Mouse (Mus musculus): ENCODE data around the gene Magea8. TPM values are rescaled to one million over a fixed set of nuclear protein-coding genes. Genes with fewer than 3 reads are reported as not detected.
"Not testable (repeated sequence)": the region's sequence is repeated elsewhere in the genome, so short reads cannot be mapped to it uniquely, and the experiment has no call there.

Magea8 gene
- not detected in 2 replicates for polyA plus RNA-seq (2014; fragmentation: Nextera tagmentation; extraction: Ambion mirVana)

DNA sequence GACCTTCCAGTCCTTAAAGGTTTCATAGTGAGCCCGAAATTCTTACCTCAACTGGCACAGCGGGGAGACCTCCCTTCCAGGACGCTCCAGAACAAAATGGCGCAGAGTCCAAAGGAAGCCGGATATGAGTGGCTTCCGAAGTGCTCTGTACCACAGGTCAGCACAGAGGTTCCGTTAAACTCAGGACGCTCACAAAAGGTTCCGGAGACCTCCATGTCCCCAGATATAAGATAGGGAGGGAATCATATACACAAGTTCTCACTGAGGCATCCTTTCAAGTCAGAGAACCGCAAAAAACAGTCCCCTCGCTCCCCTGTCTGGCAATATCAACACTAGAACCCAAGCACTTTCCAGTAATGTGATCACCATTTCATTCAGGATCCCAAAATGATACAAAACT lies at the start of gene Magea8:
Gene Magea8 (minus strand): TSS at position 101 of the 400 bp plus-strand sequence.
- not testable (repeated sequence) for ATAC-seq (ENCODE audit: low read depth); H3K27me3 ChIP-seq (ENCODE audit: control insufficient read depth, insufficient read depth, low read length); H3K9ac ChIP-seq (replicated peaks; ENCODE audit: low read depth, low read length); H3K4me1 ChIP-seq (ENCODE audit: control insufficient read depth, insufficient read depth, low read length); H3K36me3 ChIP-seq (ENCODE audit: control insufficient read depth, insufficient read depth, low read length); H3K4me3 ChIP-seq (ENCODE audit: low read depth, low read length); H3K4me2 ChIP-seq (ENCODE audit: low read depth, low read length); H3K9me3 ChIP-seq (ENCODE audit: control insufficient read depth, low read length); H3K27ac ChIP-seq (ENCODE audit: low read depth, low read length)
- WGBS = 93% methylated on average over 7 of the region's 11 CpGs

DNA sequence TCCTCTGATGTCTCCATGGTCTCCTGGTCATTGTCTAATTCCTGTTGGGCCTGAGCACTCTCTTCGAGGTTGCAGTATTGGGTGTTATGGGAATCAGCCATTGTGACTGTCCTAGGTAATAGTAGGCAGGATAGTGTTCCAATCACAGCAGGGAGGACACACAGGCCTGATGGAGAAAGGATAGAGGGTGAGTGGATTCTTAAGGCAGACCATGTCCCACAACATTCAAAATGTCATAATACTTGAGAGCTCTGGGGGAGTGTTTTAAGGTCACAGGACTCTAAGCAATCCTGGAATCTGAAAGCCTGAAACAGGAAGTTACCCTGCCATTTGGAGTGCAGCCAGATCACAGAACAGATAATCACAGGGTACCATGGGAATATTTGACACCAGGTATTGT lies 46.2 kb downstream of the Magea8 start, which contains the start of gene Magea3:
Gene Magea3 (minus strand): TSS at position 101 of the 400 bp plus-strand sequence.
- H3K4me2 ChIP-seq (ENCODE audit: low read depth, low read length); H3K4me1 ChIP-seq (ENCODE audit: control insufficient read depth, insufficient read depth, low read length); ATAC-seq (ENCODE audit: low read depth); H3K36me3 ChIP-seq (ENCODE audit: control insufficient read depth, insufficient read depth, low read length); H3K9me3 ChIP-seq (ENCODE audit: control insufficient read depth, low read length); H3K27ac ChIP-seq (ENCODE audit: low read depth, low read length); H3K4me3 ChIP-seq (ENCODE audit: low read depth, low read length); H3K27me3 ChIP-seq (ENCODE audit: control insufficient read depth, insufficient read depth, low read length); H3K9ac ChIP-seq (replicated peaks; ENCODE audit: low read depth, low read length): not testable (repeated sequence)
- 60% methylated on average over 1 of the region's 1 CpGs for whole genome bisulfite sequencing

DNA sequence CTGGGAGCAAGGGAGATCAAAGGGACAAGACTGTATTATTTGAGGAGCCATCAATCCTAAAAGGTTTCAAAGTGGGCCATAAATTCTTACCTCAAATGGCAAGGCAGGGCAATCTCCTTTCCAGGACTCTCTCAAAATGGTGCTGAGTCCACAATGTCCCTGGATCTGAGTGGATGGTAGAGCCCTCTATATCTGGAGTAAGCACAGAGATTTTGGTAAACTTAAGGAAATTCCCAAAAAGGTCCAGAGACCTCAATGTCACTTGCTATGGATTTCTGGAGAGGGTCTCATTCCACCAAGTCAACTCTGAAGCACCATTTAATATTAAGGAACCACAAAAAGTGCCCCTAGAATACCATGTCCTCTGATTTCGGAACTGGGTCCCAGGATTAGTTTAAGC lies 59.8 kb downstream of the Magea8 start, which contains the start of gene Magea6:
Gene Magea6 (minus strand): TSS at position 101 of the 400 bp plus-strand sequence.
- not testable (repeated sequence) for H3K36me3 ChIP-seq (ENCODE audit: control insufficient read depth, insufficient read depth, low read length); H3K9ac ChIP-seq (replicated peaks; ENCODE audit: low read depth, low read length); H3K9me3 ChIP-seq (ENCODE audit: control insufficient read depth, low read length); H3K4me2 ChIP-seq (ENCODE audit: low read depth, low read length); H3K4me3 ChIP-seq (ENCODE audit: low read depth, low read length); H3K4me1 ChIP-seq (ENCODE audit: control insufficient read depth, insufficient read depth, low read length); H3K27me3 ChIP-seq (ENCODE audit: control insufficient read depth, insufficient read depth, low read length); H3K27ac ChIP-seq (ENCODE audit: low read depth, low read length); ATAC-seq (ENCODE audit: low read depth)
- 65% methylated on average over 1 of the region's 1 CpGs for WGBS

Other genes starting within 250 kb of the Magea8 start
- not detected in 2 replicates for gene Cldn34b1, start 105.6 kb downstream of the Magea8 start, polyA plus RNA-seq (2014; fragmentation: Nextera tagmentation; extraction: Ambion mirVana)
- not detected in 2 replicates for gene Magea6, start 59.9 kb downstream of the Magea8 start, polyA plus RNA-seq (2014; fragmentation: Nextera tagmentation; extraction: Ambion mirVana)
- not detected in 2 replicates for gene Magea3, start 46.3 kb downstream of the Magea8 start, polyA plus RNA-seq (2014; fragmentation: Nextera tagmentation; extraction: Ambion mirVana)
- not detected in 2 replicates for gene Magea5, start 67.3 kb upstream of the Magea8 start, polyA plus RNA-seq (2014; fragmentation: Nextera tagmentation; extraction: Ambion mirVana)
- not detected in 2 replicates for gene Magea1, start 93.9 kb upstream of the Magea8 start, polyA plus RNA-seq (2014; fragmentation: Nextera tagmentation; extraction: Ambion mirVana)
- not detected in 2 replicates for gene Magea2, start 97.8 kb upstream of the Magea8 start, polyA plus RNA-seq (2014; fragmentation: Nextera tagmentation; extraction: Ambion mirVana)
- not detected in 2 replicates for gene Cldn34b2, start 132.6 kb upstream of the Magea8 start, polyA plus RNA-seq (2014; fragmentation: Nextera tagmentation; extraction: Ambion mirVana)
- gene Sat1, start 220.6 kb upstream of the Magea8 start, polyA plus RNA-seq (2014; fragmentation: Nextera tagmentation; extraction: Ambion mirVana) = 63.1 and 75.1 TPM in 2 replicates